17 mouse cellular contexts compared by ENCODE assay signal in genomic region chr19:42697336-42697735, GRCm38 (mm10). TPM values are rescaled to one million over a fixed set of nuclear protein-coding genes. Genes with fewer than 3 reads are reported as not detected.
DNase-seq lines count a peak whose midpoint lies in the region; ATAC-seq lines count a peak whose summit lies in the region.
"Had no signal": no experiment of that assay in that cellular context is flagged by ENCODE, and none has a peak within 500 bp of the region (broad histone marks: within the 10 kb centered on the region; RNA-seq: fewer than 3 reads in every experiment).

No protein-coding gene starts in this region.

- no peak overlapping the region for H3K4me3 ChIP-seq in hindbrain, embryonic 10.5 days
- H3K4me3 ChIP-seq in hindbrain, embryonic 16.5 days (ENCODE audit: low read length): no peak overlapping the region
- H3K4me3 ChIP-seq in limb, embryonic 11.5 days (ENCODE audit: low read depth, low read length): no peak overlapping the region
- H3K4me3 ChIP-seq: forebrain, embryonic 13.5 days; liver, embryonic 15.5 days had no signal

- DNase-seq in hindbrain, embryonic 10.5 days (ENCODE audit: low spot score): peak; percentile 47
- DNase-seq in testis, postnatal 14 days (ENCODE audit: low spot score): peak; percentile 21
- no peak for DNase-seq in testis, postnatal 10 days (ENCODE audit: low spot score)
- peak; percentile 38 for DNase-seq in limb, embryonic 11.5 days (ENCODE audit: low spot score)
- peak; percentile 18 for DNase-seq in yolk sac, embryonic 10.5 days (ENCODE audit: low spot score)
- DNase-seq in ovary, adult 18-20 months (ENCODE audit: low spot score): no peak
- DNase-seq in B cell, adult 2 months: no peak
- DNase-seq: adrenal gland, postnatal 10 days; cerebellum, adult 18-20 months; cerebellum, postnatal 36 days; heart, postnatal 4 days; left cerebral cortex, postnatal 4 days had no signal

- no peak overlapping the region for H3K4me2 ChIP-seq in hindbrain, embryonic 16.5 days (ENCODE audit: low read length)
- H3K4me2 ChIP-seq in limb, embryonic 11.5 days (ENCODE audit: low read depth, severe bottlenecking): no peak overlapping the region
- H3K4me2 ChIP-seq: forebrain, embryonic 13.5 days; liver, embryonic 15.5 days had no signal

- H3K36me3 ChIP-seq in hindbrain, embryonic 10.5 days: no peaks in the 10 kb centered on the region
- H3K36me3 ChIP-seq in hindbrain, embryonic 16.5 days (ENCODE audit: control insufficient read depth, insufficient read depth, low read length): no peaks in the 10 kb centered on the region
- H3K36me3 ChIP-seq in limb, embryonic 11.5 days (ENCODE audit: control insufficient read depth, insufficient read depth, low read length): no peaks in the 10 kb centered on the region
- H3K36me3 ChIP-seq: liver, embryonic 15.5 days had no signal

- ATAC-seq in hindbrain, embryonic 16.5 days: no peak
- no peak for ATAC-seq in limb, embryonic 11.5 days (ENCODE audit: insufficient number of reproducible peaks, low FRiP score, low TSS enrichment, low read depth)
- ATAC-seq: forebrain, embryonic 13.5 days; inflammation-experienced regulatory T-cells, adult 6 months; lung, postnatal 0 days had no signal

- 66% methylated on average over 6 of the region's 6 CpGs for WGBS in hindbrain, embryonic 10.5 days
- 66% methylated on average over 6 of the region's 6 CpGs for WGBS in hindbrain, embryonic 16.5 days
- 20% methylated on average over 6 of the region's 6 CpGs for WGBS in limb, embryonic 11.5 days

- no peaks in the 10 kb centered on the region for H3K9me3 ChIP-seq in hindbrain, embryonic 10.5 days
- no peaks in the 10 kb centered on the region for H3K9me3 ChIP-seq in hindbrain, embryonic 16.5 days (ENCODE audit: control insufficient read depth, low read length)
- H3K9me3 ChIP-seq in limb, embryonic 11.5 days (ENCODE audit: control insufficient read depth, low read length): no peaks in the 10 kb centered on the region
- H3K9me3 ChIP-seq: forebrain, embryonic 13.5 days; liver, embryonic 15.5 days had no signal

- H3K27me3 ChIP-seq in hindbrain, embryonic 10.5 days (ENCODE audit: insufficient read depth, poor library complexity, severe bottlenecking): 0 out of 2 replicates have a peak, but pooled peaks cover 6% of the 10 kb centered on the region
- no peaks in the 10 kb centered on the region for H3K27me3 ChIP-seq in hindbrain, embryonic 16.5 days (replicated peaks; ENCODE audit: control insufficient read depth, insufficient read depth, low read length)
- H3K27me3 ChIP-seq in limb, embryonic 11.5 days (ENCODE audit: control insufficient read depth, insufficient read depth, low read length): no peaks in the 10 kb centered on the region
- H3K27me3 ChIP-seq: forebrain, embryonic 13.5 days; liver, embryonic 15.5 days had no signal

- H3K27ac ChIP-seq in hindbrain, embryonic 10.5 days: peak overlapping the region; percentile 40; the same call in 1 of the 2 replicates
- no peak overlapping the region for H3K27ac ChIP-seq in hindbrain, embryonic 16.5 days (ENCODE audit: low read depth, low read length)
- 0 out of 2 replicates have a peak overlapping the region, but pooled peaks have one; percentile 8 for H3K27ac ChIP-seq in limb, embryonic 11.5 days (replicated peaks; ENCODE audit: low read depth, low read length)
- H3K27ac ChIP-seq: forebrain, embryonic 13.5 days; liver, embryonic 15.5 days had no signal

- peaks cover 29% of the 10 kb centered on the region for H3K4me1 ChIP-seq in hindbrain, embryonic 10.5 days (replicated peaks)
- H3K4me1 ChIP-seq in hindbrain, embryonic 16.5 days (ENCODE audit: control insufficient read depth, insufficient read depth, low read depth, low read length): peaks cover 2% of the 10 kb centered on the region; the same call in 1 of the 2 replicates
- peaks cover 9% of the 10 kb centered on the region for H3K4me1 ChIP-seq in limb, embryonic 11.5 days (ENCODE audit: control insufficient read depth, insufficient read depth, low read length)
- H3K4me1 ChIP-seq: liver, embryonic 15.5 days had no signal

- H3K9ac ChIP-seq in hindbrain, embryonic 16.5 days (ENCODE audit: low read depth, low read length): no peak overlapping the region
- H3K9ac ChIP-seq in limb, embryonic 11.5 days (ENCODE audit: low read length): no peak overlapping the region
- H3K9ac ChIP-seq: forebrain, embryonic 13.5 days; liver, embryonic 15.5 days had no signal

RNA-seq across cellular contexts. Expression of gene Pyroxd2, which starts 55.2 kb away (rescaled TPM):
- polyA plus RNA-seq in hindbrain, embryonic 10.5 days (2016; fragmentation: Nextera tagmentation; extraction: Ambion mirVana): 0.68 and 1.3 TPM in 2 replicates
- 2.5 and 3.0 TPM in 2 replicates for polyA plus RNA-seq in hindbrain, embryonic 16.5 days (2015; fragmentation: Nextera tagmentation; extraction: Ambion mirVana)
- polyA plus RNA-seq in limb, embryonic 11.5 days (2014; fragmentation: Nextera tagmentation; extraction: Ambion mirVana): 0.71 and 0.88 TPM in 2 replicates

Comparison
In these comparisons a context has a peak if more than half of its experiments do, and no peak if none do; other contexts are left out.
1. DNase-seq: peak in hindbrain, embryonic 10.5 days (single experiment), testis, postnatal 14 days (single experiment), limb, embryonic 11.5 days (single experiment) and yolk sac, embryonic 10.5 days (single experiment); none in testis, postnatal 10 days (single experiment), ovary, adult 18-20 months (single experiment) and B cell, adult 2 months (0 of 2).